Mouse (Mus musculus) cerebral cortex, adult 2 months (tissue): Measurements from ENCODE around the gene Tmigd3.

ENCODE experiments used
- WGBS: fragments of 180-500 bp; shearing (Covaris S2); methylation state at CpG from one replicate; pipeline ENCODE4 v1.1.7; 2018; 5-methylcytosine and 5-hydroxymethylcytosine counted together

The Tmigd3 gene

GRCm38 (mm10) chr3:105936111-105936510 lies 65.4 kb downstream of the Tmigd3 start:
- WGBS = 70% methylated on average over 4 of the region's 4 CpGs

- 92% methylated on average over 7 of the region's 7 CpGs for WGBS
Measured at GRCm38 (mm10) chr3:105951348-105951747, 80.6 kb downstream of the Tmigd3 start.

DNA sequence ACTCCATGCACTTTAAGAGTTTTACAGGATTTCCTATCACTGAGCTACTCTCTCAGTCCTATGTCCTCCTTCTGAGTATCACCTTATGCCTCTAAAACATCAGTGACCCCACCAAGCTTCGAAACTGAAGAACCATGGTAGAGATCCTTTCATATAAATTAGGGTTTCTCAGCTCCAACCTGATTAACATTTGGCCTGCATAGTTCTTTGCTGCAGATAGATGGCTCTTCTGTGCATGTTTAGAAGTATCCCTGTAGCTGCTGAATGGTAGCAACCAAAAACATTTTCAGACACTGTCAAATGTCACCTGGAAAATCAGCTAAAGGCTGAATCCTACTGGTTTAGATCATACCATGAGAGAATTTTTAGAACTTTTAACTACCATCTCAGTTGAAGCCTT lies 86.5 kb downstream of the Tmigd3 start:
- WGBS = 81% methylated on average over 1 of the region's 1 CpGs

- WGBS = 21% methylated on average over 5 of the region's 5 CpGs
Measured at GRCm38 (mm10) chr3:105958204-105958603, 87.5 kb downstream of the Tmigd3 start.

GRCm38 (mm10) chr3:105958974-105959580 lies 88.4 kb downstream of the Tmigd3 start, which contains the start of gene Wdr77:
Gene Wdr77 (plus strand): TSS chr3:105959369.
- under 1% methylated on average over 52 of the region's 52 CpGs for WGBS

DNA sequence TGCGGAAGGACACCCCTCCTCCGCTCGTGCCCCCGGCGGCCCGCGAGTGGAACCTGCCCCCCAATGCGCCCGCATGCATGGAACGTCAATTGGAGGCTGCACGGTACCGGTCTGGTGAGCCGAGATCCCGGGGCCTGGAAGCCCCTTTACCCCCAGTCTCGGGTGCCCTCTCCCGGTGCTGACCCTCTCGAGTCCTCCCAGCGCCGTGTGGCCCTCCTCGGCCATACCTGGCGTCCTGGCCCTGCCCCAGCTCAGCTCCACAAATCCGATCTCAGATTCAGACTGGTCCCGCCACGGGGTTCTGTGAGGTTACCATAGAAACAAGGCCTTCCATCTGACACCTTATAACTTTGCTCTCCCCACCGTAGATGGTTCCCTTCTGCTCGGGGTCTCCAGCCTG lies 88.9 kb downstream of the Tmigd3 start:
- WGBS = under 1% methylated on average over 26 of the region's 26 CpGs

GRCm38 (mm10) chr3:105959999-105960398 lies 89.3 kb downstream of the Tmigd3 start, which contains the start of gene Atp5f1:
Gene Atp5f1 (minus strand): TSS chr3:105960099.
- WGBS = 7% methylated on average over 6 of the region's 6 CpGs

- WGBS = 98% methylated on average over 2 of the region's 2 CpGs
Measured at GRCm38 (mm10) chr3:105960700-105961099, 90.0 kb downstream of the Tmigd3 start.

DNA sequence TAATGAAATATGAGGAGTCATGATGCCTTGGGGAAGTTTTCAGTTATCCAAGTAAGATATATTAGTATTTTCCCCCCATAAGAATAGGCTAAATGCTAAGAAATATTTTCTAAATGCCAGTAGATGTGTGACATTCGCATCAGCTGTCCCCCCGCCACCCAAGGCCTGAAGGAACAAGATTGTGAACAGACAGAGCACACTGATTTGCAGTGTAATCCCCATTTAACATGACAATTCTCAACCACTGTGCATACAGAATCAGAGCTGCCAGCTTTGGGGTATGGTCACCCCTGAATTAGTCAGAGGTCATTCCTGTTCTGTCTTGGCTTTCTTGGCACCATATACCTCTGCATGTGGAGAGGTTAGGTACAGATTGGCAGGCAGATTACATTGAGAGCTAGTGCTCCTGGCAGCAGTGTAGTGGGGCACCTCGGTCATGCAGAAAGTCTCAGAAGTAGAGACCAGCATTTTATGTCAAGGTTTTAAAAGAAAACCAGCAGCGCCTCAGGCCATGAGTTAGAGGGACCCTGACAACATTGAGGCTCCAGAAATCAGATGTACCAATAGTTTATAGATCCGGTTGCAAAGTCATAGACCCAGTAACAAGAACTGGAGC lies 101.2 kb downstream of the Tmigd3 start:
- WGBS = 83% methylated on average over 5 of the region's 5 CpGs

DNA sequence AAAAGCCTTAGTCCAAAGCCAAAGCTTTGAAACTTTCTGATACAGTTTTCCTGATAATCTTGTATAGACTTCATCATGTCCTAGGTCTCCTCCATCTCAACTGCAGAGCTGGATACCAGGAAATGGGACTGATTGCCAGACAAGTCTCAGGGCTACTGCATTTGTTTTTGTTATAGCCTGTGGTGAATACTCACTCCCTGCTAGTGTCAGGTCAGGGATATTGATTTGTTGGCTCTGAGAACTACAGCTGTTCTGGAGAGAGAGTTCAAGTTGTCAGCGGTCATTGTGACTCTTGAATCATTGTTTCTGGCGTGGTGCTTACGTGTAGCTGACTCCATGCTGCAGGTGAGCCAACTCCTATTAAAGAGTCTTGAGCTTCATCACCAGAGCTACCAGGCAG lies 102.7 kb downstream of the Tmigd3 start, which contains the start of gene Ovgp1:
Gene Ovgp1 (plus strand): TSS at position 301 of the 400 bp plus-strand sequence.
- 85% methylated on average over 3 of the region's 3 CpGs for WGBS
